Mouse (Mus musculus) kidney, adult 8-10 months (tissue): ENCODE measurements around the gene Utp18.
"Not testable (repeated sequence)": the region's sequence is repeated elsewhere in the genome, so short reads cannot be mapped to it uniquely, and the experiment has no call there.

ENCODE experiments used
- DNase-seq, 2 experiments: peaks; one replicate each; pipeline ENCODE4 v3.0.0; 2022

The Utp18 gene

GRCm38 (mm10) chr11:93885572-93886410 lies at the start of gene Utp18, which contains the start of gene Mbtd1:
Gene Utp18, minus strand, starts transcription at chr11:93885766.
Gene Mbtd1, plus strand, starts transcription at chr11:93885852.
- DNase-seq = peak; percentile 98

GRCm38 (mm10) chr11:93929106-93929505 lies 43.5 kb upstream of the Utp18 start:
- DNase-seq = no peak

GRCm38 (mm10) chr11:93915019-93915418 lies 29.5 kb upstream of the Utp18 start:
- not testable (repeated sequence) for DNase-seq

DNA sequence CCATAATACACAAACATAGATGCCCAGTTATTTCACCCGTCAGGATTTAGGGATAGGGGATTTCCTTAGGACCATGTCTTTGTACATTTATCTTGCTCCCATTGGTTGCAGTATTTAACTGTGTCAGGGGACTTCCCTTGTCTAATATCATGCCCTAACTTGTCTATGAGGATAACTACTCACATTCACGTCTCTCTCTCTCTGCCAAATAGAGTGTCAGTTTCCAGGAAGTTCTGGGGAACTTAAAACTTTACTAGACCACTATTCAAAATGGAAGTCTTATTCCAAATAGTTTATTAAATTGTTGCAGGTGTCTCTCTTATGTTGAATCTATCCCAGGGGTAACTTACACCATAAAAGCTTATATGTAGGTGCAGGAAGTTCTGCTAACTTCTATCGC lies 26.0 kb upstream of the Utp18 start:
- DNase-seq = no peak

DNA sequence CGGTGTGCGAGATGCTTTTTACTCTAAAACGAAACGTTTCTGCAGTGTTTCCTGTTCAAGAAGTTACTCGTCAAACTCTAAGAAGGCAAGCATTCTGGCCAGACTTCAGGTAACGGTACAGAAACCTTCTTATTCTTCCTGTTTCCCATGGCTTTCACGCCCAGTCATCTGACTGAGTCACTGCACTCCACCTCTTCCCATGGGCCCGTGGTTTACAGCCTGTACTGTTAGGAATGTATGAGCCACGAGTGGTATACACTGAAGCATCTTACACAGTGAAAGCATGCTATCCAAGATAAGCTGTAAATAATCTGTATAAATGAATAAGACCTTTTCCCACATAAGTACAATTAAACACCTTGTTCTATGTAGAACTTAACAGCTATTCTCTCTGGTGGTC lies 23.3 kb upstream of the Utp18 start:
- DNase-seq = no peak

GRCm38 (mm10) chr11:93907839-93908238 lies 22.3 kb upstream of the Utp18 start:
- no peak for DNase-seq

GRCm38 (mm10) chr11:93906834-93907233 lies 21.3 kb upstream of the Utp18 start:
- DNase-seq = no peak

DNA sequence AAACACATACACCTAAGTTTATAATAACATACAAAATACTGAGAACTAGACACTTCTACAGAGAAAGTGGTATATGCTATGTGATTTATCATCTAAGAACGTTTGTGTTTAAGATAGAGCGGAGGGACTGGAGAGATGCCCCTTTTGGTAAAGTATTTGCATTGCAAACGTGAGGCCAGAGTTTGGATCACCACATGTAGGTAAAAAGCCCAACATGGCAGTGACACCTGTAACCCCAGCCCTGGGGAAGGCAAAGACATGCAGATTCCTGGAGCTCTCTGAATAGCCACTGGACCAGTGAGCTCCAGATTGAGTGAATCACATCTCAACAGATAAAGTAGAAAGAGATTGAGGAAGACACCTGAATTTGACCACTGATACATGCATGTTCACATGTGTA lies 12.2 kb upstream of the Utp18 start:
- DNase-seq = no peak

- DNase-seq = peak in 1 of 2 experiments; percentile 20
These were observed 1.5 kb upstream of the Utp18 start for GRCm38 (mm10) chr11:93887080-93887447.

DNA sequence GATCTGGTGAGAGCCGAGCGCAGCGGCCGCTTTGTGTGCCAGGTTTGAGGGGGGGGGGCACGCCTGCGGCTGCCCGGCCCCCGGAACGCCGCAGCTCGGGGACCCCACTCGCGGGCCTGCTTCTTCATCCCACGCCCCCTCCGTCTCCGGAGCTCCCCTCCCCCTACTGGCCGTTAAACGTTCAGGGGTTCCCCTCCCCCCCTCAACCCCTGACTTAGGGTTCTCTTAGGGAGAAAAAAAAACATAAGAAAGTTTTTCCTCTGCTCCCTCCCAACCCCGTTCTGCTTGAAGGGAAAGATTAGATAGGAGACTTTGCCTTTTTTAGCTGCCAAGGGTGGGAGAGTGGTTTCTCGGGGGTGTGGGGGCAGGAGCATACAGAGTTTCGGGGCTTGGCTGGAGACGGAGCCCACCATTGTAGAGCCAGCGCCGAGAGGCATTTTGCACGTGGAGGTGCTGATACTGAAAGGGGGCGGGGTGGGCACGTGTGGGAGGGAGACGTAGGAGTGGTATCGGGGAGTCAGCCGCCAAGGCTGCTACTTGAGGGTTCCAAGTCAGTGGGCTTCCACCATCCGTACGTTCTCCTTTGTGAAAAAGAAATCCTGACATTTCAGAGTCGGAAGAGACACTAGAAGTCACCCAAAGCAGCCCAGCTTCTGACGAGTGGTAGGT lies 979 bp upstream of the Utp18 start:
- DNase-seq = peak; percentile 8 to 14

DNA sequence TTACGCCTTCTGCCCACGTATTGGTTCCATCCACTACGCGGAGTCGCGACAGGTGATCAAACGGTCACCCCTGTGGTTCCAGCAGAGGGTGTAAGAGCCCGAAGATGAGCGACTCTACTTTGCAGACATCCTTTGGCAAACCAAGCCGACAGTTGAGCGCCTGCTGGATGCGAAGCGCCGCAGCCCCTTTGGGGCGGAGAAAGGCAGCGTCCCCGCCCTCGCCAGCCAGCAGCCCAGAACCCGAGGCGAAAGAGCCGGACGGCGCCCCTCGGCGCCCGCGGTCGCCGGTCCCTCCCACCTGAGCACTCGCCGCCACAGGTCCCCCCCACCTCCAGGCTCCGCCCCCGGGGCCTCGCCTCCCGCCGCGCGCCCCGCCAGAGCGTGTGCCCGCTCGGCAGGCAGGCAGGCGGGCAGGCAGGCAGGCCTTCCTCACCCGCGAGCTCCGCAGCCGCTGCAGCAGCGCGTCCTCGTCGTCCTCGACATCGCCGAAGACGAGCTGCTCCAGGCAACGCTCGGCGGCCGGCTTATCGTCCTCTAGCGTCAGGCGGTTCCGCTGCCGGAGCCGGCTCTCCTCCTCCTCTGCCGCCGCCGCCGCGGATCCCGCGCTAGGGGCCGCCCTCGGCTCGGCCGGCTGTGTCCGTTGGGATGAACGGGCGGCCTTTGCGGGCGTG lies 530 bp downstream of the Utp18 start:
- peak; percentile 46 to 48 for DNase-seq

DNA sequence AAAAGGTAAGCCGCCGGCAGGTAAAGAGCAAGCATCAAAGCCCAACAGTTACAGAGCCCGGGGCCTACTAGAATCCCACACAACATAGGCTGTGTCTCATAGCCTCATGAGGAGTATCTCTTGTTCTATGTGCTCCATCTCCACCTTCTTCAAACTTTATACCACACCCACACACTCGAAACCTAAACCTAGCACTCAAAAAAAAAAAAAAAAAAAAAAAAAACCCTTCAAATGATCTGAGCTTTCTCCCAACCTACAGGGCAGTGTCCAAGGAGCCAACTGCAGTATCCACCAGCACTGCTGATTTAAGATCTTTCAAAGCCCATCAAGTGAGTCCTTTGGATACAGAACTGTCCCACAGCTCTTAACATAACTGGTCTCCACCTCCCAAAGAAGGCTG lies 1.5 kb downstream of the Utp18 start:
- no peak for DNase-seq

GRCm38 (mm10) chr11:93862638-93863037 lies 22.9 kb downstream of the Utp18 start:
- no peak for DNase-seq

DNA sequence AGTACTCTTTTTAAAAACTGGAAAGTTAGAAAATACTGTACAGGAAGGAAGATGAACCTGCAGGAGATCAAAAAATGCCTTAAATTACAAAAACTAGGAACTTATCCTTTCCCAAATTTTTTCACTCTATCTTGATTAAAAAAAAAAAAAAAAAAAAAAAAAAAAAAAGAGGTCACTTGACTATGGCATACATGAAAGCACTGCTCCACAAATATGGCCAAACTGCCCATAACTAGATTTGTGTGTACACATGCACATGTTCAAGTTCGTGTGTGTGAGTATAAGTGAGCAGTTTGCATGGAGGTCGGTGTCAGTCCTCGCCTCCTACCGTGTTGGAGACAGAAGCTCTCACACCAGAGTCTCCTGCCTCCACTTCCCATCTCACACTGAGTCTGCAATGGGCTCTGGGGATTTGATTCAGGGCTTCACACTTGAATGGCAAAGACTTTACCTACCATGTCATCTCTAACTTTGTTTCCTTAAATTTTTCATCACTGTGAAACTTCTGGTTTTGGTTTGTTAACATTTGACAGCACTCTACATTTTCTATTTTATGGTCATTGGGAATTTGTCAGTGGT lies 23.4 kb downstream of the Utp18 start:
- DNase-seq = no peak

DNA sequence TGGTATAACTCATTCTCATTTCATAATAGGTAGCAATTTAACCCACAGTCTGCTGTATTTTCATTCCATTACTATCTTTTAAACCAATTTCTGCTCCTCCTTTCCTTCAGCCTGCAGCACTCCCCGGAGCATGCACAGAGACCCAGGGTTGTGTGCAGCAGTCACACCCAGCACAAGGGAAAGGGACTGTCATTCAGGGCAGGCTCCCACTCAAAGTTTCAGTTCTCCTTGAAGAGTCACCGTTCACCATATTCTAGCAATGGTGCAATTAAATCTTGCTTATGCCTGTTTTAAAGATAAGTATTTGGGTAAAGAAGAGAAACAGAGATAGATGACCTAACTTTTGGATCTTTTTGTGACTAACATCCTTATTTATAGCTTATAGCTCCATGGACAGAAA lies 24.4 kb downstream of the Utp18 start:
- no peak for DNase-seq

- DNase-seq = no peak
These were observed 24.9 kb downstream of the Utp18 start for GRCm38 (mm10) chr11:93860540-93861172.

- peak; percentile 45 to 76 for DNase-seq
These were observed 29.1 kb downstream of the Utp18 start for GRCm38 (mm10) chr11:93856284-93856955.

- DNase-seq = no peak
These were observed 33.0 kb downstream of the Utp18 start for GRCm38 (mm10) chr11:93852546-93852945.

- no peak for DNase-seq
These were observed 38.2 kb downstream of the Utp18 start for GRCm38 (mm10) chr11:93847342-93847741.

- DNase-seq = no peak
These were observed 49.8 kb downstream of the Utp18 start for GRCm38 (mm10) chr11:93835800-93836199.

GRCm38 (mm10) chr11:93829971-93830370 lies 55.6 kb downstream of the Utp18 start:
- DNase-seq = no peak

DNA sequence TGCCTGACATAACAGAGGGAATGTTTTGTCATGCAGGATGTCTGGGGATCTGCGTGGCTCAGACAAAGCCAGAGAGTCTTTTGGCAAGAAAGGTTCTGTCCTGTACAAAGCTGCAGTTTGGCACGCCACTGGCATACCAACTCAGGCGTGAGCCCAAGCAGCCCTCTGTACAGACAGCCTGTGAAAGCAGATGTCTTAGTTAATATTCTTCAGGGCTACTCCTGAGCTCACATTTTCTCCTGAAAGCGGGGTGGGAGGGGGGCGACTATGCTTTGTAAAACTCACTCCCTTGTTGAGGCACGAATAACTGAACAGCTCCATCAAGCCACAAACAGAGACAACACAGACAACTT lies 56.3 kb downstream of the Utp18 start:
- no peak for DNase-seq
